11 mouse cellular contexts compared by ENCODE assay signal in the genomic region with DNA sequence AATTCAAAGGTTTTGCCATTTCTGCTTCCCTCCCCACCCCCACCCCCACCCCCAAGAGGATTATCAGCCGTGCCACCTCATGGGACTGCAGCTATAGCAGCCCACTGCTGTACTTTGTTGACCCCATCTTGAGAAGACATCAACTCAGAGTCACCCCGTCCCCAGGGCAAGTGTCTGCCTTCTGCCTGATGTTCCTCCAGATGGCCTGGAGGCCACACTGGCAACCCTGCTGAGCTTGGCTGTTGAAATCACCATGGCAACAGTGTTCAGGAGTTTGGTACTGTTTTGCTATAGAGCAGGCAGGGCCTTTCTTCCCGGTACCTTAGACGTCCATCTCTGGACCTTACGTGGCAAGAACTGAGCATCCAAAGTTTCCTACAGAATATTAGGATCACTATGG.
DNase-seq lines count a peak whose midpoint lies in the region; ATAC-seq lines count a peak whose summit lies in the region.
"Had no signal": no experiment of that assay in that cellular context is flagged by ENCODE, and none has a peak within 500 bp of the region (broad histone marks: within the 10 kb centered on the region; RNA-seq: fewer than 3 reads in every experiment).

No protein-coding gene starts in this region.

- H3K9me3 ChIP-seq in hindbrain, embryonic 13.5 days, result no peaks in the 10 kb centered on the region
- H3K9me3 ChIP-seq in neural tube, embryonic 13.5 days, result no peaks in the 10 kb centered on the region
- no peaks in the 10 kb centered on the region for H3K9me3 ChIP-seq in heart, embryonic 12.5 days (replicated peaks)
- H3K9me3 ChIP-seq: kidney, embryonic 15.5 days; lung, embryonic 15.5 days had no signal

- peak; percentile 74 for ATAC-seq in hindbrain, embryonic 13.5 days (ENCODE audit: low FRiP score)
- peak; percentile 59; the same call in 1 of the 2 replicates for ATAC-seq in neural tube, embryonic 13.5 days (ENCODE audit: low read depth)
- ATAC-seq in heart, embryonic 12.5 days (ENCODE audit: insufficient number of reproducible peaks, low FRiP score), result no peak

- no peak overlapping the region for H3K4me2 ChIP-seq in hindbrain, embryonic 13.5 days
- H3K4me2 ChIP-seq in neural tube, embryonic 13.5 days, result no peak overlapping the region
- no peak overlapping the region for H3K4me2 ChIP-seq in heart, embryonic 12.5 days
- H3K4me2 ChIP-seq: kidney, embryonic 15.5 days; lung, embryonic 15.5 days had no signal

- peak; percentile 36 for DNase-seq in heart, adult 11 months
- DNase-seq in heart, postnatal 4 days, result no peak
- DNase-seq in embryo, embryonic 11 days, result peak; percentile 71
- DNase-seq in urinary bladder, adult 18-20 months (ENCODE audit: low spot score in 2 of 2), result no peak
- no peak for DNase-seq in kidney, adult 11 months

- peak overlapping the region; percentile 55 for H3K27ac ChIP-seq in hindbrain, embryonic 13.5 days
- no peak overlapping the region for H3K27ac ChIP-seq in neural tube, embryonic 13.5 days (replicated peaks)
- H3K27ac ChIP-seq in heart, embryonic 12.5 days (ENCODE audit: poor library complexity, severe bottlenecking), result no peak overlapping the region
- H3K27ac ChIP-seq: kidney, embryonic 15.5 days; lung, embryonic 15.5 days had no signal

- H3K36me3 ChIP-seq in hindbrain, embryonic 13.5 days, result peaks cover 16% of the 10 kb centered on the region
- peaks cover 15% of the 10 kb centered on the region; the same call in 1 of the 2 replicates for H3K36me3 ChIP-seq in neural tube, embryonic 13.5 days
- no peaks in the 10 kb centered on the region for H3K36me3 ChIP-seq in heart, embryonic 12.5 days
- H3K36me3 ChIP-seq: kidney, embryonic 15.5 days; lung, embryonic 15.5 days had no signal

- no peak overlapping the region for H3K4me3 ChIP-seq in hindbrain, embryonic 13.5 days
- H3K4me3 ChIP-seq in neural tube, embryonic 13.5 days, result no peak overlapping the region
- no peak overlapping the region for H3K4me3 ChIP-seq in heart, embryonic 12.5 days
- H3K4me3 ChIP-seq: erythroblast, embryonic 14.5 days; kidney, embryonic 15.5 days; lung, embryonic 15.5 days had no signal

- peaks cover 42% of the 10 kb centered on the region for H3K4me1 ChIP-seq in hindbrain, embryonic 13.5 days (replicated peaks)
- H3K4me1 ChIP-seq in neural tube, embryonic 13.5 days (replicated peaks), result peaks cover 36% of the 10 kb centered on the region
- H3K4me1 ChIP-seq in heart, embryonic 12.5 days (replicated peaks), result no peaks in the 10 kb centered on the region
- H3K4me1 ChIP-seq: lung, embryonic 15.5 days had no signal

- H3K27me3 ChIP-seq in hindbrain, embryonic 13.5 days, result no peaks in the 10 kb centered on the region
- H3K27me3 ChIP-seq in neural tube, embryonic 13.5 days, result no peaks in the 10 kb centered on the region
- peaks cover 26% of the 10 kb centered on the region for H3K27me3 ChIP-seq in heart, embryonic 12.5 days (replicated peaks)
- H3K27me3 ChIP-seq: kidney, embryonic 15.5 days; lung, embryonic 15.5 days had no signal

- 13% methylated on average over 5 of the region's 5 CpGs for WGBS in hindbrain, embryonic 13.5 days
- WGBS in neural tube, embryonic 13.5 days, result 14% methylated on average over 5 of the region's 5 CpGs
- 61% methylated on average over 5 of the region's 5 CpGs for WGBS in heart, embryonic 12.5 days

- H3K9ac ChIP-seq in hindbrain, embryonic 13.5 days, result no peak overlapping the region
- no peak overlapping the region for H3K9ac ChIP-seq in neural tube, embryonic 13.5 days
- H3K9ac ChIP-seq in heart, embryonic 12.5 days, result no peak overlapping the region
- H3K9ac ChIP-seq: kidney, embryonic 15.5 days; lung, embryonic 15.5 days had no signal

Comparison
In these comparisons a context has a peak if more than half of its experiments do, and no peak if none do; other contexts are left out.
1. DNase-seq: peak in heart, adult 11 months (single experiment) and embryo, embryonic 11 days (single experiment); none in heart, postnatal 4 days (single experiment), urinary bladder, adult 18-20 months (0 of 2) and kidney, adult 11 months (single experiment).